Mouse (Mus musculus) kidney, postnatal 14 days (tissue): ENCODE data around the gene Lrrc1.
"Not testable (repeated sequence)": the region's sequence is repeated elsewhere in the genome, so short reads cannot be mapped to it uniquely, and the experiment has no call there.

Experiments used
- DNase-seq: peaks from one replicate; pipeline ENCODE4 v3.0.0; 2022; ENCODE audit warnings: mixed read lengths

Gene Lrrc1

GRCm38 (mm10) chr9:77544354-77545067, at the start of gene Lrrc1:
Gene Lrrc1 (minus strand): TSS chr9:77544870.
- DNase-seq, result peak; percentile 94

DNA sequence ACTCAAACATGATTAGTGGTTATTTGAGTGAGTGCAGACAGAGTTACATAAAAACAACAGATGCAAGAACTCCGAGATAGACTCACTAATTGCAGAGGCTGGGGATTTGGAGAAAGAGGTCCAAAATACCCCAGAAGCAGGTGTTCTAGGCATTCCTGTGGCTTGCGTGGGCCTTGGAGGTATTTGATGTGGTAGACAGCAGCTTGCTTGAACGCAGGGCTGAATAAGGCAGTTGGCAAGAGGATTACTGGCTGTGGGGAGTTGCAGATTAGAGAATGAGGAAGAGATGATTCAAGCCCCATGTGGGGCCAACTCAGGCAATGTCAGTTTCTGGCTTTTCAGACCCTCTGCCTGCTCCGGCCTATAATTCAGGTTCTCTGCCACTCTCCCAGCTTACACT, 47.8 kb upstream of the Lrrc1 start:
- no peak for DNase-seq

DNA sequence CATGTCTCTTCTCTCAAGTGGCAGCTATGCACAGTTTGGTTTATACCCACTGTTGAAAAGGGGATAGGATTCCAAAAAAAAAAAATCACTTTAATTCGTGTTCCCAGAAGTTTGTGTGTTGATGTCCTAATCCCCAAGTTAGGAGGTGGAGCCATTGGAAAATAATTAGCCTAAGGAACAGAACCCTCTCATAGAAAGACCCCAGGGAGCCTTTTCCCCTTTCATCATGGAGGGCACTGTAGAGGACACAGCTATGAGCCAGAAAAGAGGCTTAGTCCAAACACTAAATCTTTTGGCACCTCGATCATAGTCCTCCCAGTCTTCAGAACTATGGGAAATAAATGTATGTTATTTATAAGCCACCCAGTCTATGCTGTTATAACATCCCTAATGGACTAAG, 44.8 kb upstream of the Lrrc1 start:
- DNase-seq, result no peak

DNA sequence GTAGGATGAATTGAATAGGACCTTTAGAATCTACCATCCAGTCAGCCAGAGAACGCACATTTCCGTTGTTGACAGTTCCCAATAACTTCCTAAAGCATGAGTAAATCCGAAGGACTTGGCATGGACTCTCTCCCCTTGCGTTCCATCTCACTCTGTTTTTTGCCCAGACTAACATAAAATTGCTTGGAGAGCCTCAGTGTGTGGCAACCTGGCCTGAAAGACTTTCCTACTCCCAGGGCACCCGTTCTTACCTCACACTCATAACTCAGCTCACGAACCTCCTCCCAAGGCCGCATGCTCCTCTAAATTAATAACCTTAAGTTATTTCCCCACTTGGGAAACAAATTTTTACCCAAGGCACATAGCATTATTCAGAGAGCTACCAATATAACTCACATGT, 42.9 kb upstream of the Lrrc1 start:
- DNase-seq, result no peak

DNA sequence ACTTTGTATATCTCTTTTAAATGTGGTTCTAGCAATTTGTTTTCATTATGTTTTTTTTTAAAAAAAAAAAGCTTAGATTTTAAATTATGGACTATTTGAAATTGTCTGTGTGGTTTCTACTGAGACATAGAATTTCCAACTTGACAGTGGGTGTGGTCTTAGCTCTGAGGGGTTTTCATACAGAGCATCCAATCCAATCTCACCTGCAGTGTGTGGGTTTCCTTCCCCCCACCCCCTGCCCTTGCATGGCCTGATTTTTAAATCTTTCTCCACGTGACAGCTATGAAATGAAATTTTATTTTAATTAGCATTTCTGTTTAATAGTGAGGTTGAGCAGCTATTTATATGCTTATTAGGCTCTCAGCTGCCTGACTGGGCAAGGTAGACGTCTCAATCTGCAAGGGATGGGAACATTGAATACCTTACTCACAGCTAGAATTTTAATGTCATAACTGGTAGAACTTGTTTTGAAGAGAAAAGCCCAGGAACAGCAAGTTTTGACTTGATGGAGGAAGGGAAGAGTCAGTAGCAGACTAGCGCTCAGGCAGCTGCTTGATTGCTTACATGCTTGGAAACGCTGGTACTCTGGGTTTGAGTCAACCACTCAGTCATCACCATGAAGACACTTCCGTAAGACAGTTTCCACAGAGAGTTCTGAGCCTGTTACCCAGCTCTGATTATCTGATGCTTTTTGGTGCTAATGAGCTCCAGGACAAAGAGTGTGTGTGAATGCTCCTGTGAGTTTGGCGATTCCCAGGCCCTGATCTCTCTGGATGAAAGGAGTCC, 42.3 kb upstream of the Lrrc1 start:
- DNase-seq, result no peak

- no peak for DNase-seq
These were observed 40.1 kb upstream of the Lrrc1 start for GRCm38 (mm10) chr9:77584746-77585145.

- no peak for DNase-seq
These were observed 38.6 kb upstream of the Lrrc1 start for GRCm38 (mm10) chr9:77583302-77583701.

GRCm38 (mm10) chr9:77579827-77580226, 35.2 kb upstream of the Lrrc1 start:
- DNase-seq, result no peak

- DNase-seq, result no peak
These were observed 33.3 kb upstream of the Lrrc1 start for GRCm38 (mm10) chr9:77577931-77578330.

- no peak for DNase-seq
These were observed 32.7 kb upstream of the Lrrc1 start for GRCm38 (mm10) chr9:77577409-77577808.

- DNase-seq, result no peak
These were observed 31.6 kb upstream of the Lrrc1 start for GRCm38 (mm10) chr9:77576320-77576719.

- DNase-seq, result not testable (repeated sequence)
These were observed 30.3 kb upstream of the Lrrc1 start for GRCm38 (mm10) chr9:77574996-77575395.

DNA sequence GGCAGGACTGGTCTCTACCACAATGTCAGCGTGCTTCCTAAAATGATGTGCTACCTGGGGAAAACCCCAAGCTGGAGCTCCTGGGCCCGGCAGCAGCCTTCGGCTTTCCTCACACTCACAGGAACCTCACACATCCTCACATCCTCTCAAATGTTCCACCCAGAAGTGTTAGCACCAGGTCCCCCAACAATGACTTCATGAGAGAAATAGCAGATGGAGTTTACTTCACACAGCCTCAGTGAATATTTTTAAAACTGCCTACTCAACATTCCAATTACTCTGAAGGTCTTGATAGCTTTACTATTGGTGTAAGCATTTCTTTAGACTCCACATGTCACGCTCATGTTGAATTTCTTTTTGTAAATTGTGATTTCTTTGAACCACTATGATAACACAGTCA, 27.2 kb upstream of the Lrrc1 start:
- DNase-seq, result no peak

DNA sequence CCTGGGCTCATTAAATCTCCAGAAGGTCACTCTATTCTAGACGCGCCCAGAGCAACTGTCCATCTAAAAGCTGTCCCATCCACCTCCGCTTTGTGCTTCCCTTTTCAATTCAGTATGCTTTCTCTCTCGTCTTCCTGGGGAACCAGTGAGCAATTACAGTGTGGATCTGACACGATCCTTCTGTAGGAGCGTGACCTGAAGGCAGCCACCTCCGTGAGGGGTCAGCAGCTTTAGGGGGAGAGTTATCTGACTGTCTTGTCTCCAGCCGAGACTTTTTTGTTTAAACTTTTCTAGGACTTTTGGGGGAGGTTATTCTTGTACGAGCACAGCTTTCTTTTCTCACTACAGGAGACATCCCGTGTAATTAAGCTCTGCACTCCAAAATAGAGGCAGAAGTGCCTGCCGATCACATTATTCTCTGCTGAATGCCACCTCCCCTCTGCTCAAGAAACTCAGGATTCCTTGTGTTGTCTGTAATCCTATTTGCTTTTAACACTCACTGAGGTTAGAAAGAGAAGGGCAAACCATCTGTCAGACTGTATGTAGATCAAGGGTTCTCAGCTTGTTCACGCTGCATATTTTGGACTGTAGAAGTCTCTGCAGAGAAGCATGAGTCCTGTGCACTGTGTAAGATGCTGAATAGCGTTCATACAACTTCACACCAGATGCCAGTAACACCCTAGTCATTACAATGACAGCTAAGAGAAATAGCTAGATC, 24.3 kb upstream of the Lrrc1 start:
- DNase-seq, result no peak

- DNase-seq, result no peak
These were observed 17.2 kb upstream of the Lrrc1 start for GRCm38 (mm10) chr9:77561827-77562226.

DNA sequence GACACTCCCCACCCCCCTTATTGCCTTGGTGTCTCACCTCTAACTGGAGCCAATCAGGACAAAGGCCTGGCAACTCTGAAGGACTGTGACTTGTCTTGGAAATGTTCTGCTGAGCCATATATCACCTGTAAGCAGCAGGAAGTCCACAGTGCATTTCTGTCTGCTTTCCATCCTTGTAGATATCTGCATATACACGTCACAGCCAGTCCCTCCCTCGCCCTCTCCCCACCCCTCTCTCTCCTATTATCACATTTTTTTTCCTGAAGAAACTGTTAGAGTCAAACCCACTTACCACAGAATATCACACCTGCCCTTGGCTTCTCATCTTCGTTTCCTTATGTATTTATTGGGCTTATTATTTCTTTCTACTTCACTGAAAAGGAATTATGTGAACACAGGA, 13.3 kb upstream of the Lrrc1 start:
- no peak for DNase-seq

- DNase-seq, result no peak
These were observed 12.5 kb upstream of the Lrrc1 start for GRCm38 (mm10) chr9:77557181-77557580.

GRCm38 (mm10) chr9:77556435-77556834, 11.8 kb upstream of the Lrrc1 start:
- DNase-seq, result no peak

GRCm38 (mm10) chr9:77553465-77553864, 8.8 kb upstream of the Lrrc1 start:
- no peak for DNase-seq

- DNase-seq, result no peak
These were observed 6.4 kb upstream of the Lrrc1 start for GRCm38 (mm10) chr9:77551036-77551512.

- peak; percentile 72 for DNase-seq
These were observed 1.3 kb upstream of the Lrrc1 start for GRCm38 (mm10) chr9:77546010-77546409.

- DNase-seq, result no peak
These were observed 375 bp upstream of the Lrrc1 start for GRCm38 (mm10) chr9:77545068-77545421.
